Mouse (Mus musculus) testis, adult 2 months (tissue): ENCODE measurements around the gene Cd79b.

Experiments
- CTCF ChIP-seq: fragments of 200-500 bp; IDR thresholded peaks from 2 replicates; pipeline ENCODE4 v1.5.1; 2012; ENCODE audit warnings: low read depth, mild to moderate bottlenecking, inconsistent platforms, low read length, moderate library complexity; ENCODE audit not compliant: control insufficient read depth, insufficient read depth, insufficient replicate concordance
- POLR2A ChIP-seq: fragments of 200-500 bp; IDR thresholded peaks from 2 replicates; pipeline ENCODE4 v1.6.1; 2012; ENCODE audit warnings: low read depth, mild to moderate bottlenecking, inconsistent platforms, low read length, moderate library complexity; ENCODE audit not compliant: control insufficient read depth

DNA sequence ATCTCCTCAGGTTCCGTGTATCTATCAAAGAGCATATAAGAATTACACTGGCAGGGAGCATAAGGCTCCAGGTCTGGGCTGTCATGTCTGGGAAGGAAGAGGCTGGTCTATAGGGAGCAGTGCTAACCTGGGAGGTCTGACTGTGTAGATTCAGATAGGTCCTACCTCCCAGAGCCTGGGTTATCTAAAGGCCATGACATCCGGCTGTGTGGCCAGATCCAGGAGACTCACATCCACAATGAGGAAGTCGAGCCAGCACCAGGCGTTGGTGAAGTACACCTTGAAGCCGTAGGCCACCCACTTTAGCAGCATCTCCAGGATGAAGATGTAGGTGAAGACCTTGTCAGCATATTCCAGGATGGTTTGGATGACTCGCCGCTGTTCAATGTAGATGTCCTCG, 11.9 kb upstream of the Cd79b start:
- no peak for TF ChIP-seq CTCF
- TF ChIP-seq POLR2A, result no peak
